Mouse (Mus musculus) erythroblast, embryonic 14.5 days (primary cell): ENCODE results near the gene Prkag2. TPM values are rescaled to one million over a fixed set of nuclear protein-coding genes. Genes with fewer than 3 reads are reported as not detected.

Experiments used
- H3K27me3 ChIP-seq: 2 replicates; pipeline ENCODE4 v1.6.1; 2012; ENCODE audit warnings: inconsistent platforms; ENCODE audit not compliant: control insufficient read depth
- H3K36me3 ChIP-seq: 2 replicates; pipeline ENCODE4 v1.6.1; 2012; ENCODE audit warnings: mild to moderate bottlenecking, inconsistent platforms; ENCODE audit not compliant: control insufficient read depth
- H3K4me1 ChIP-seq: 2 replicates; pipeline ENCODE4 v1.6.1; 2012; ENCODE audit warnings: inconsistent platforms; ENCODE audit not compliant: control insufficient read depth
- H3K4me3 ChIP-seq: replicated peaks from 2 replicates; pipeline ENCODE3; 2012; ENCODE audit warnings: moderate library complexity, mild to moderate bottlenecking, inconsistent platforms
- H3K9me3 ChIP-seq: 2 replicates; pipeline ENCODE4 v1.6.1; 2012; ENCODE audit warnings: low read length, inconsistent platforms, mixed read lengths; ENCODE audit not compliant: control insufficient read depth
- GATA1 ChIP-seq: IDR thresholded peaks from 2 replicates; pipeline ENCODE4 v1.6.1; 2012; ENCODE audit warnings: low read length, inconsistent platforms, mixed read lengths
- TAL1 ChIP-seq: IDR thresholded peaks from 3 replicates; pipeline ENCODE4 v1.6.1; 2012; ENCODE audit warnings: low read length, inconsistent platforms, mixed read lengths
- polyA plus RNA-seq: library from polyadenylated mRNA; stranded (reverse); fragments of >175 nt; gene quantifications from 2 replicates; pipeline ENCODE4 v1.2.3, GENCODE M21; 2012

Gene Prkag2
- polyA plus RNA-seq, 1 experiment: 0.07 TPM

DNA sequence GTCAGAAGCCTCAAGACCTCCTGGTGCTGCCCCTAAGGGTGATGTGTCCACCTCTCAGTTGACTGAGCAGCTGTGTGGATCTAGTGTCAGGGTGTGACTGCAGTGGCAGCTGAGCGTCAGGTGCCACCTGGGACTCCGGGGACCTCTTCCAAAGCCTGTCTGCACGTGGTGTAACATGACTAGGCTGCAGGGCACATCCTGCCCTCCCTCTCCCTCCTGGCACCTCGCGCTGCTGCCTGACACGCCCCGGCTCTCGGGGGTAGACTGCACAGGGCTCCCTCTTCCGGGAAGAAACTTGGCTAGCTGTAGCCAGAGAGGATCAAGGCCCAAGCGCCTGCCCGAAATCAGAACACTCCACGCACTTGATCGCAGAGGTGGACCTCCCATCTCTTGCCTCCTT is 127.2 kb downstream of the Prkag2 start:
- H3K4me3 ChIP-seq: no peak overlapping the region
- TF ChIP-seq GATA1: no peak
- no peak for TF ChIP-seq TAL1
- H3K9me3 ChIP-seq: no peaks in the 10 kb centered on the region
- H3K4me1 ChIP-seq: peaks cover 6% of the 10 kb centered on the region
- H3K36me3 ChIP-seq: no peaks in the 10 kb centered on the region
- peaks cover 11% of the 10 kb centered on the region for H3K27me3 ChIP-seq

DNA sequence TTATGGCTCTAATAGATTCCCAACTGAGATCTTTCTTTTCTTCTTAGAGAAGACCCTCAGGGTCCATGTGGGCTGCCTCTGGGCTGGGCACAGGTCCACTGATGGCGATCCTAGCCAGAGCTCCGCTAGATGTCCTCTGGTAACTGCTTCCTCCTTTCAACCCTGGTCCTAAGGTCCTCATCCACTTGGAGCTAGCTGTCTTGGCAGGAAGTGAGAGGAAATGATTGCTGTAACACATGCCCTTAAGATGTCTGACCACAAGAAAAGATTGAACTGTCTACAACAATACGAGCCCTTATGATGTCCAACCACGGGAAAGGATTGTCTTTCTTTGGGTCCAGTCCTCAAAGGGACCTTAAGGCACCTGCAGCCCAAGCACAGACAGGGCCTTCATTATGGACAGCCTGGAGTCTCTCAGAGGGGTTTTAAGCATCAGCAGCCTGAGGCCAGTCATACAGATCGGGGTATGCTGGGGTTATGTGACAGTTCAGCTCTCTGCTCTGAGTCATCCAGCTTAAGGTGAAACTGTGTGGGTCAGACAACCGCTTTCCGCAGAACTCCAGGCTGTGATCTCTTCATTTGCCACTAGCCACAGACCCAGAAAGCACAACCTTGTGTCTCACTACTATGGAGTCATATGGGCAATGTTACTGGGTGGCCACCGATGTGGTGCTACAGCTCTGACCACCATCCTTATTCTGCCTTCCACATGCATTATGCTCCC is 129.7 kb downstream of the Prkag2 start:
- TF ChIP-seq GATA1 (no peak), TAL1 (no peak)
- Histone ChIP-seq H3K4me1 (peaks cover 8% of the 10 kb centered on the region), H3K36me3 (no peaks in the 10 kb centered on the region), H3K9me3 (no peaks in the 10 kb centered on the region), H3K4me3 (no peak overlapping the region), H3K27me3 (peaks cover 20% of the 10 kb centered on the region)

DNA sequence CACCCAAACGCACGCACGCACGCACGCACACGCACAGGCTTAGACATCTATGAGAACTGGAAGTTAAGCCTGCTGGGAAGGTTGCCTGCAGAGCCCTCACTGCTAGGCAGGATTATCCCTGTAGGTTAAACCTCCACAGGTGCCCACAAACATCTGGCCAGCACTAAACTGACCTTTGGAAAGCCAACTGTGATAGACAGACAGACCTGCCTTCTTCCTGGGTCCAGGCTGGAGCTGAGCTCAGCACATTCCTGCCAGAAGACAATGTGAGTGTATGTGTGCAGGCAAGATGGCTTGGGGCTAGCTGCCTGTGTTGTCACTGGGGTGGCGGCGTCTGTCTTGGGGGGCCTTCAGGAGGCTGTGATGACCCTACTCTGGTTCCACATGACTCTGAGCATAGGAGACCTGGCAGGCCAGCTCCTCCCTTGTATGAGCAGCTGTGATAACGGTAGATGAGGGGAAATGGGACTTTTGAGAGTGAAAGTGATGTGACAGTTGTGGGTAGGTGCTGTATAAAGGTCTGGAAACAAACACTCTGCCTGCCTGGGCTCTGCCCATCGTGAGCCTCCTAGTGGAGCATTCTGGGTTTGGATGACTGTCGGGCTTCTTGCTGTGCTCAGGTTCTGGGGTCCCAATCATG is 131.1 kb downstream of the Prkag2 start:
- peaks cover 8% of the 10 kb centered on the region for H3K4me1 ChIP-seq
- no peaks in the 10 kb centered on the region for H3K36me3 ChIP-seq
- H3K9me3 ChIP-seq: no peaks in the 10 kb centered on the region
- no peak for TF ChIP-seq TAL1
- no peak overlapping the region for H3K4me3 ChIP-seq
- peaks cover 22% of the 10 kb centered on the region for H3K27me3 ChIP-seq

DNA sequence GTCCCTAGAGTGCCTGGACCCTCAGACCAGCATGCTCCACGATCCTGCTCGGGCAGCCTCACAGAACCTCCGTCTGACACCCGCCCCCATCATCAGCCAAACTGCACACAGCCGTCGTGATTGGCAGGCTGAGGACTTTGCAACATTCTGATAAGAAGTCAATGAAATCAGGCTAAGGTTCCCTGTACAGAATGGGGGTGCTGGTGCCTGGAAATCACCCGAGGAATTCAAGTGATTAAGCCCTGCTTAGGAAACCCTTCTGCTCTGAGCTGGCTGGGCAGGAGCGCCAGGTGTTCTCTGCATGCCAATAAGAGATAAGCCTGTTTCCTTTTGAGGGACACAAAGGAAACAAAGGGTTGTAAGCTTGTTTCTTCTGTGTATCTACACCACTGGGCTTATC is 131.7 kb downstream of the Prkag2 start:
- Histone ChIP-seq H3K9me3 (no peaks in the 10 kb centered on the region), H3K27me3 (peaks cover 22% of the 10 kb centered on the region), H3K36me3 (no peaks in the 10 kb centered on the region), H3K4me3 (no peak overlapping the region), H3K4me1 (peaks cover 8% of the 10 kb centered on the region)
- TF ChIP-seq TAL1: no peak
- no peak for TF ChIP-seq GATA1

DNA sequence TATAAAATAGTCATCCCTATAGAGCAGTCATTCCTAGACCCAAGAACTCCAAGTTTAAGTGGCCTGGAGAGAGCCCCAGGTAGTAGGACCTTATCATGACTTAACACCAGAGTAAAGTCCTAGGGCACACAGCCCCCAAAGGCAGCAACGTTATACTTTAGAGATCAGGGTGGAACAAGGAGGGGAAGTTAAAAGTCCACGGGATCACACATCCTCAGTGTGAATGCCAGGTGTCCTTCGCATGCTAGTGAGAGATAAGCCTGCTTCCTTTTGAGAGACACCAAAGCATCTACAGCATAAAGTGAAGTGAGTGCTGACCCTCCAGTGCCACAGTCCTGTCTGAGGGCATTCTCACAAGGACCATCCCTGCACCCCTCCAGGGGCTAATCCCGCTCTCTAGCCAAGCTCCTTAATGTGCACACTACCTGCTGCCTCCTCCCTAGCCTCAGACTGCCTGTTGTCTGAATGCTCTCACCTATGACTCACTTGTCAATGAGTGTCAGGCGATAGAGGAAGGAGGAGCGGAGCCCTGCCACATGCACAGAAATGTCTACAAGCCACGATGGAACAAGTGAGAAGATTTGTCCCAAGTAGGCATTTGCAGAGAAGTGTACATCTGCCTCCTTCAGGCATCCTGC is 132.4 kb downstream of the Prkag2 start:
- TF ChIP-seq GATA1: no peak
- no peak for TF ChIP-seq TAL1
- no peaks in the 10 kb centered on the region for H3K9me3 ChIP-seq
- H3K27me3 ChIP-seq: peaks cover 22% of the 10 kb centered on the region
- H3K36me3 ChIP-seq: no peaks in the 10 kb centered on the region
- H3K4me3 ChIP-seq: no peak overlapping the region
- peaks cover 8% of the 10 kb centered on the region for H3K4me1 ChIP-seq

DNA sequence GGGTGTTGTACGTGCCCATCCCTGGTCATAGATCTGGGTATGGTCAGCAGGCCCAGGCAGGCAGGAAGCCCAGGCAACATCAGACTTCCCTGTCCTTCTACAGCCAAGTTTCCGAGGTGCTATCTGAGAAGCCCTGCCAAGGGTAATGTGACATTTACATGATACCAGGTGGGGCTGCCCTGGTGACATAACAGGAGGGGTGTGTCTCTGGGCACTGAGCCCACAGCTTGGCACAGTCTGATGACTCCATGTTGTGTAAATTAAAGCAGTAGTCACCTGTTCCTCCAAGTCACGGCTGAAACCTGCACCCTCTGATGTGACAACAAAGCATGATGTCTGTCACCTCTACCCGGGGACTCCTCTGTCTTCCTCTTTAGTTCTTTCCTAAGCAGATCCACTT is 136.7 kb downstream of the Prkag2 start:
- Histone ChIP-seq H3K9me3 (no peaks in the 10 kb centered on the region), H3K36me3 (no peaks in the 10 kb centered on the region), H3K27me3 (peaks cover 14% of the 10 kb centered on the region), H3K4me1 (peaks cover 5% of the 10 kb centered on the region), H3K4me3 (no peak overlapping the region)
- TF ChIP-seq TAL1 (no peak), GATA1 (no peak)

DNA sequence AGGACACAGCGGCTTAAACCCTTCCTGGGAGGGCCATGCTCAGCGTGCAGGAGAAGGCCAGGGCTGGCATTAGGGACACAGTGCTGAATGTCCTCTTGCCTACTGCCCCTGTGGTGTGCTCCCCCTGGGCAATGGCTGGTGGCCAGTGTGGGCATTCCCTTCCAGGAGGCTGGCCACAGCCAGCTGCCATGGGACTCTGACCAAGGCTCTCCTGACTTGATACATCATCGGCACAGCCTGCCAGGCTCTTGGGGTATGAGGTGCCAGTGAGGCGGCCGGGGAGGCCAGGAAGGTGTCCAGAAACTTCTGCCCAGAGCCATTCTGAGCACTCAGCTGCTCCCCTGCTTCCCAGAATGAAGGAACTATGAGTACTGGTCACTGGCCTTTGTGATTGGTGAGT is 139.7 kb downstream of the Prkag2 start:
- Histone ChIP-seq H3K36me3 (no peaks in the 10 kb centered on the region), H3K9me3 (peaks cover 2% of the 10 kb centered on the region), H3K4me3 (no peak overlapping the region), H3K4me1 (no peaks in the 10 kb centered on the region), H3K27me3 (peaks cover 3% of the 10 kb centered on the region; the same call in 1 of the 2 replicates)
- TF ChIP-seq TAL1 (no peak), GATA1 (no peak)

DNA sequence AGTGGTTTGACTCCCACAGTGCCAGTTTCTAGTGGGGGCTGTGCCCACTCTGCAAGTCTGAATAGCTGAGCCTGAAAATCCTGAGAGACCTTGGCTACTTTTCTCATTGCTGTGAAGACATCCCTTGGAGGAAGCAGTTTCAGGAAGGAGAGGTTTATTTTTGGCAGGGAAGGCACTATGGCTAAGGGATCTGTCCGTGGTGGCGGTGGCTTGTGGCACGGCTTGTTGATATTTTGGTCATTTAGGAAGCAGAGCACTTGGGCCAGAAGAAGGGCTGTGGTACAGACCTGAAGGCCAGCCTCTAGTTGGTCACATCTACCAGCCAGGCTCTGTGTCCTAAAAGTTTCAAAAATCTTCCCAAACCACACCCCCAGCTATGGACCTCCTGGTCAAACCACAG is 140.7 kb downstream of the Prkag2 start:
- Histone ChIP-seq H3K9me3 (peaks cover 2% of the 10 kb centered on the region), H3K27me3 (no peaks in the 10 kb centered on the region), H3K4me1 (no peaks in the 10 kb centered on the region), H3K4me3 (no peak overlapping the region), H3K36me3 (no peaks in the 10 kb centered on the region)
- TF ChIP-seq GATA1 (no peak), TAL1 (no peak)

DNA sequence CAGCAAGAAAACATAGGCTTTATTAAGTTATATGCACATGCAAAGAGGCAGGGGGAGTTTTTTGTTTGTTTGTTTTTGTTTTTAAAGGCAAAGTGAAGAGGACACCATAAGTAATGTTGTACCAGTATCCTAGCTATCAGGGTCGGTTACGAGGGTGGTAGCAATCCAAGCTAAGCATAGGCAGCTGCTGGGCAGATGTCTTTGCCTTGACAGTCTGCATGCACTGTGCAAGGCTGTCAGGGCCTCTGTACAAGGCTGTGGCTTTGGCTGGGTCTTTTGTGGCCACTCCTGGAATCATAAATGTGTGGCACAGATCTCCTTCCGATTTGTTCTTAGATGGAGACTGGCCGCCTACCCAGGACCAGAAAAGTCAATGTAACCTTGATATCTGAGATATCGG is 141.8 kb downstream of the Prkag2 start:
- Histone ChIP-seq H3K36me3 (no peaks in the 10 kb centered on the region), H3K4me3 (no peak overlapping the region), H3K9me3 (peaks cover 2% of the 10 kb centered on the region), H3K4me1 (no peaks in the 10 kb centered on the region), H3K27me3 (no peaks in the 10 kb centered on the region)
- no peak for TF ChIP-seq GATA1
